Mouse (Mus musculus): ENCODE results near the gene Atl1. TPM values are rescaled to one million over a fixed set of nuclear protein-coding genes. Genes with fewer than 3 reads are reported as not detected.
A peak's percentile ranks its signal among the peaks of the same experiment; 100 is the strongest.

The Atl1 gene
- polyA plus RNA-seq, 1 experiment from 2014 or later, result 7.7 TPM

- no peak for ATAC-seq (ENCODE audit: insufficient number of reproducible peaks, insufficient read depth, low FRiP score, low read depth)
- H3K36me3 ChIP-seq (ENCODE audit: control insufficient read depth, insufficient read depth, low read length), result peaks cover 56% of the 10 kb centered on the region
- H3K4me1 ChIP-seq (ENCODE audit: control insufficient read depth in 2 of 2, insufficient read depth in 2 of 2, low read length in 2 of 2), result peaks cover 0 to 1% of the 10 kb centered on the region in 2 experiments; a peak in 2 of 4 replicates
- H3K27me3 ChIP-seq (ENCODE audit: control insufficient read depth, insufficient read depth, low read length), result no peaks in the 10 kb centered on the region
- H3K27ac ChIP-seq (replicated peaks in 1 of 2; ENCODE audit: control insufficient read depth in 1 of 2, insufficient read depth in 1 of 2, low read depth in 2 of 2, low read length in 2 of 2), result no peak overlapping the region
- no peaks in the 10 kb centered on the region for H3K9me3 ChIP-seq (ENCODE audit: control insufficient read depth, low read length)
- no peak overlapping the region for H3K4me2 ChIP-seq (ENCODE audit: low read length)
- H3K9ac ChIP-seq (ENCODE audit: low read length), result no peak overlapping the region
- WGBS, result 74% methylated on average over 11 of the region's 11 CpGs
- no peak overlapping the region for H3K4me3 ChIP-seq (ENCODE audit: control insufficient read depth in 1 of 2, insufficient read depth in 1 of 2, low read depth in 1 of 2, low read length in 2 of 2)
Observed at GRCm38 (mm10) chr12:69853387-69853786, 39.0 kb upstream of the Atl1 start.

- no peak overlapping the region for H3K9ac ChIP-seq (ENCODE audit: low read length)
- peaks cover 0 to 7% of the 10 kb centered on the region in 2 experiments; a peak in 3 of 4 replicates for H3K4me1 ChIP-seq (ENCODE audit: control insufficient read depth in 2 of 2, insufficient read depth in 2 of 2, low read length in 2 of 2)
- H3K27ac ChIP-seq (replicated peaks in 1 of 2; ENCODE audit: control insufficient read depth in 1 of 2, insufficient read depth in 1 of 2, low read depth in 2 of 2, low read length in 2 of 2), result no peak overlapping the region
- H3K9me3 ChIP-seq (ENCODE audit: control insufficient read depth, low read length), result no peaks in the 10 kb centered on the region
- H3K36me3 ChIP-seq (ENCODE audit: control insufficient read depth, insufficient read depth, low read length), result peaks cover 53% of the 10 kb centered on the region
- no peak overlapping the region for H3K4me2 ChIP-seq (ENCODE audit: low read length)
- ATAC-seq (ENCODE audit: insufficient number of reproducible peaks, insufficient read depth, low FRiP score, low read depth), result no peak
- no peak overlapping the region for H3K4me3 ChIP-seq (ENCODE audit: control insufficient read depth in 1 of 2, insufficient read depth in 1 of 2, low read depth in 1 of 2, low read length in 2 of 2)
- 90% methylated on average over 2 of the region's 2 CpGs for WGBS
- no peaks in the 10 kb centered on the region for H3K27me3 ChIP-seq (ENCODE audit: control insufficient read depth, insufficient read depth, low read length)
Observed at GRCm38 (mm10) chr12:69853942-69854341, 38.5 kb upstream of the Atl1 start.

- no peaks in the 10 kb centered on the region for H3K27me3 ChIP-seq (ENCODE audit: control insufficient read depth, insufficient read depth, low read length)
- H3K4me1 ChIP-seq (ENCODE audit: control insufficient read depth in 2 of 2, insufficient read depth in 2 of 2, low read length in 2 of 2), result peaks cover 0 to 17% of the 10 kb centered on the region in 2 experiments; a peak in 2 of 4 replicates
- WGBS, result 94% methylated on average over 12 of the region's 12 CpGs
- H3K27ac ChIP-seq (replicated peaks in 1 of 2; ENCODE audit: control insufficient read depth in 1 of 2, insufficient read depth in 1 of 2, low read depth in 2 of 2, low read length in 2 of 2), result no peak overlapping the region
- no peak overlapping the region for H3K4me2 ChIP-seq (ENCODE audit: low read length)
- H3K9ac ChIP-seq (ENCODE audit: low read length), result no peak overlapping the region
- H3K36me3 ChIP-seq (ENCODE audit: control insufficient read depth, insufficient read depth, low read length), result peaks cover 41% of the 10 kb centered on the region
- H3K9me3 ChIP-seq (ENCODE audit: control insufficient read depth, low read length), result no peaks in the 10 kb centered on the region
- no peak overlapping the region for H3K4me3 ChIP-seq (ENCODE audit: control insufficient read depth in 1 of 2, insufficient read depth in 1 of 2, low read depth in 1 of 2, low read length in 2 of 2)
- no peak for ATAC-seq (ENCODE audit: insufficient number of reproducible peaks, insufficient read depth, low FRiP score, low read depth)
Observed at GRCm38 (mm10) chr12:69855641-69856300, 36.6 kb upstream of the Atl1 start.

GRCm38 (mm10) chr12:69856398-69856797, 36.0 kb upstream of the Atl1 start:
- Histone ChIP-seq H3K4me2 (ENCODE audit: low read length) (no peak overlapping the region), H3K36me3 (ENCODE audit: control insufficient read depth, insufficient read depth, low read length) (peaks cover 35% of the 10 kb centered on the region), H3K9ac (ENCODE audit: low read length) (no peak overlapping the region), H3K9me3 (ENCODE audit: control insufficient read depth, low read length) (no peaks in the 10 kb centered on the region), H3K27ac (replicated peaks in 1 of 2; ENCODE audit: control insufficient read depth in 1 of 2, insufficient read depth in 1 of 2, low read depth in 2 of 2, low read length in 2 of 2) (no peak overlapping the region), H3K4me3 (ENCODE audit: control insufficient read depth in 1 of 2, insufficient read depth in 1 of 2, low read depth in 1 of 2, low read length in 2 of 2) (no peak overlapping the region), H3K27me3 (ENCODE audit: control insufficient read depth, insufficient read depth, low read length) (no peaks in the 10 kb centered on the region), H3K4me1 (ENCODE audit: control insufficient read depth in 2 of 2, insufficient read depth in 2 of 2, low read length in 2 of 2) (peaks cover 0 to 17% of the 10 kb centered on the region in 2 experiments; a peak in 2 of 4 replicates)
- ATAC-seq (ENCODE audit: insufficient number of reproducible peaks, insufficient read depth, low FRiP score, low read depth), result no peak
- WGBS, result 91% methylated on average over 10 of the region's 10 CpGs

- H3K4me1 ChIP-seq (ENCODE audit: control insufficient read depth in 2 of 2, insufficient read depth in 2 of 2, low read length in 2 of 2), result peaks cover 0 to 17% of the 10 kb centered on the region in 2 experiments; a peak in 2 of 4 replicates
- H3K36me3 ChIP-seq (ENCODE audit: control insufficient read depth, insufficient read depth, low read length), result peaks cover 24% of the 10 kb centered on the region
- no peak overlapping the region for H3K4me3 ChIP-seq (ENCODE audit: control insufficient read depth in 1 of 2, insufficient read depth in 1 of 2, low read depth in 1 of 2, low read length in 2 of 2)
- H3K27ac ChIP-seq (replicated peaks in 1 of 2; ENCODE audit: control insufficient read depth in 1 of 2, insufficient read depth in 1 of 2, low read depth in 2 of 2, low read length in 2 of 2), result no peak overlapping the region
- no peak for ATAC-seq (ENCODE audit: insufficient number of reproducible peaks, insufficient read depth, low FRiP score, low read depth)
- H3K27me3 ChIP-seq (ENCODE audit: control insufficient read depth, insufficient read depth, low read length), result no peaks in the 10 kb centered on the region
- WGBS, result 90% methylated on average over 2 of the region's 2 CpGs
- H3K4me2 ChIP-seq (ENCODE audit: low read length), result no peak overlapping the region
- H3K9ac ChIP-seq (ENCODE audit: low read length), result no peak overlapping the region
- H3K9me3 ChIP-seq (ENCODE audit: control insufficient read depth, low read length), result no peaks in the 10 kb centered on the region
Observed at GRCm38 (mm10) chr12:69857597-69857996, 34.8 kb upstream of the Atl1 start.

DNA sequence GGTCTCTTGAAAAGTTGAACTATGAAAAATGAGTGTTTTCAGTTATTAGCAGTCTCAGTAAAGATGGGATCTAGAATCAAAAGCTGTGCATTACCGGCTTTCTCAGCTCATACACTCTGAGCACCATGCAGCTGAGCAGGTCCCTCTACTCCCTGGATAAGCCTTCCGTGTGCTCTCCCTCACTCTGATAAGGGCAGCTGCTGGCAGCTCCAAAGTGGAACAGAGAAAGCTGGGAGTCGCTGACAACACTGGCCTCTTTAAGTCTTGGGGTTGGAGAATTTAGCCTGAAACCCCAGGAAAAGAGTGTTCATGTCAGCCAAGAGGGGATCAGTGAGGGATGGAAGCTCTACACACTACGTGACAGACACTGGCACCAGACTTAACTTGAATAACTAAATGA, 33.6 kb upstream of the Atl1 start:
- no peak overlapping the region for H3K9ac ChIP-seq (ENCODE audit: low read length)
- H3K4me2 ChIP-seq (ENCODE audit: low read length), result no peak overlapping the region
- H3K27ac ChIP-seq (replicated peaks in 1 of 2; ENCODE audit: control insufficient read depth in 1 of 2, insufficient read depth in 1 of 2, low read depth in 2 of 2, low read length in 2 of 2), result peak overlapping the region in 1 of 2 experiments; percentile 35; a peak in 2 of 4 replicates
- no peak for ATAC-seq (ENCODE audit: insufficient number of reproducible peaks, insufficient read depth, low FRiP score, low read depth)
- WGBS, result 15% methylated on average over 4 of the region's 4 CpGs
- no peak overlapping the region for H3K4me3 ChIP-seq (ENCODE audit: control insufficient read depth in 1 of 2, insufficient read depth in 1 of 2, low read depth in 1 of 2, low read length in 2 of 2)
- no peaks in the 10 kb centered on the region for H3K9me3 ChIP-seq (ENCODE audit: control insufficient read depth, low read length)
- peaks cover 0 to 17% of the 10 kb centered on the region in 2 experiments; a peak in 3 of 4 replicates for H3K4me1 ChIP-seq (ENCODE audit: control insufficient read depth in 2 of 2, insufficient read depth in 2 of 2, low read length in 2 of 2)
- peaks cover 19% of the 10 kb centered on the region for H3K36me3 ChIP-seq (ENCODE audit: control insufficient read depth, insufficient read depth, low read length)
- no peaks in the 10 kb centered on the region for H3K27me3 ChIP-seq (ENCODE audit: control insufficient read depth, insufficient read depth, low read length)

DNA sequence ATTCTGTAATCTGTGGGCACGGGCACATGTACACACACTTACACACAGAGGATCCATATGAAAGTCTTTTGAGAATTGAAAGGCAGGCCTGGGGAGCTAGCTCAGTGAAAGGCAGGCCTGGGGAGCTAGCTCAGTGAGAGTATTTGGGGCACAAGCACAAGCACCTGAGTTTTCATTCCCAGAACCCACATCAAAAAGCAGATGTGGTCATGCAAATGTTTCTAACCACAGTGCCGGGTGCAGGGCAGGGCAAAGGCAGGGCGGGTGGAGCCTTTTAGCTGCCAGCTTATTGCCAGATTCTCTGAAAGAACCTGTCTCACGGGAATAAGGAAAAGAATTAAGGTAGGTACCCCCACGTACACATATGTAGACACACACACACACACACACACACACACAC, 28.9 kb upstream of the Atl1 start:
- H3K9ac ChIP-seq (ENCODE audit: low read length), result no peak overlapping the region
- no peaks in the 10 kb centered on the region for H3K27me3 ChIP-seq (ENCODE audit: control insufficient read depth, insufficient read depth, low read length)
- 82% methylated on average over 5 of the region's 5 CpGs for WGBS
- ATAC-seq (ENCODE audit: insufficient number of reproducible peaks, insufficient read depth, low FRiP score, low read depth), result no peak
- H3K27ac ChIP-seq (replicated peaks in 1 of 2; ENCODE audit: control insufficient read depth in 1 of 2, insufficient read depth in 1 of 2, low read depth in 2 of 2, low read length in 2 of 2), result no peak overlapping the region
- H3K4me3 ChIP-seq (ENCODE audit: control insufficient read depth in 1 of 2, insufficient read depth in 1 of 2, low read depth in 1 of 2, low read length in 2 of 2), result no peak overlapping the region
- H3K4me1 ChIP-seq (ENCODE audit: control insufficient read depth in 2 of 2, insufficient read depth in 2 of 2, low read length in 2 of 2), result peaks cover 3 to 28% of the 10 kb centered on the region in 2 experiments; a peak in 3 of 4 replicates
- peaks cover 15% of the 10 kb centered on the region for H3K36me3 ChIP-seq (ENCODE audit: control insufficient read depth, insufficient read depth, low read length)
- no peak overlapping the region for H3K4me2 ChIP-seq (ENCODE audit: low read length)
- no peaks in the 10 kb centered on the region for H3K9me3 ChIP-seq (ENCODE audit: control insufficient read depth, low read length)
